Mouse (Mus musculus) ZHBTc4 (cell line): ENCODE measurements around the gene Rab8b.
"Not testable (repeated sequence)": the region's sequence is repeated elsewhere in the genome, so short reads cannot be mapped to it uniquely, and the experiment has no call there.

Experiments
- DNase-seq: peaks from one replicate; pipeline ENCODE4 v3.0.0-alpha.2; 2011; ENCODE audit warnings: low read depth, low spot score

Rab8b gene

DNA sequence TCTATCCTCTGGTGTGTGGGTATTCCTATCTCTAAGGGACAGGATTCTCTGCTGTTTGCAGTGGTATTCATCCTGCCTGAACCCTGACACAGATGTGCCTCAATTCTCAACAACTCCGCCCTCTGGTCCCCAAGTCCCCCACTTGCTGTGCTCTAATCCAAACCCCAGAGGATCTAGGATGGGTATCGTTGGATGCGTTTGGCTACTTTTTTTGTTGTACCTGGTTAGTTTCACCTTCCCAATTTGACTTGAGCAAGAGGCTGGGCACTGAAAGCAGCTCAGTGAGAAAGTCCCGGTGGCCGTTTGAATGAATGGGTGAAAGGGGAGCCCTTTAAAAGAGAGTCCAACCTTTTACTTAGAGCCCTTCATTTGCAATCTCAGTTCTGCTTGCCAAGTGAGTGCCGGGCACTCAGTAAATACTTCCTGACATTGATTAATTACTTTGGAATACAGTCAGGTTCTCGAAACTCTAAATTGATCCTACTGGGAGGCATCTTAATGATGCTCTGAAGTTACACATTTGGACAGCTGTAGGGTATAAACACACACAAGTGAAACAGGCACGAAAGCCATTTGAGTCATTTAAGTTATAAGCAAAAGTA lies 32.1 kb downstream of the Rab8b start:
- DNase-seq: no peak

- no peak for DNase-seq
Measured at GRCm38 (mm10) chr9:66886818-66887217, 32.7 kb downstream of the Rab8b start.

DNA sequence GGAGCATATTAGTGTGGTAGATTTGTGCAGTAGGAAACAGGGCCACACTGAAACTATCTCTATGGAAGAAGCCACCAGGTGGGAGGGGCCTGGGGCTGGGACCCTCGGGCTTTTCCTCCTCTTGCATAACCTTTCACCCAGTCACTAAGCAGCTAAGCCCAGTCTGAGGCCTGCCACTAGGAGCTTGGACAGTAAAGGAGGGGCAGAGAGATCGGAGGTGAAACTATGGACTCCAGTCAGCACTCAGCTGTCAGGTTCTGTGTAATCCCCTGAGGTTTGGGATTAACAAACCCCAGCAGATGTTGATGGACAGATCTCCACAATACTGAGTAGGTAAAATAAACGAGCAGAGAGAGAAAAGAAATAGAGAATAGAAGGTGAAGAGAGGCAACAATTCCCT lies 33.1 kb downstream of the Rab8b start:
- no peak for DNase-seq

DNA sequence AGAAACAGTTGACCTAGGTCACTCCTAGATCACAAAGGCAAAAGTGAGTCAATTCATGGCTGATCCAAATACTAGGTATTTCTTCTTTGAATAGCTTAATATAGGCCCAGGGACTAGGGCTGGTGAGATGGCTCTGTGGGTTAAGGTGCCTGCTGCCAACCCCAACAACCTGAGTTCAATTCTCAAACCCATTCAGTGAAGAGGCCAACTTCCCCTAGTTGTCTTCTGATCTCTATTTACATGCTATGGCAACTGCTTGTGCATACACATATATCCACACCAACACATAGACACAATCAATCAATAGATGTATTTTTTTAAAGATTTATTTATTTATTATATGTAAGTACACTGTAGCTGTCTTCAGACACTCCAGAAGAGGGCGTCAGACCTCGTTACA lies 34.9 kb downstream of the Rab8b start:
- DNase-seq: no peak

GRCm38 (mm10) chr9:66883500-66883899 lies 36.0 kb downstream of the Rab8b start:
- no peak for DNase-seq

GRCm38 (mm10) chr9:66882406-66882821 lies 37.1 kb downstream of the Rab8b start:
- DNase-seq: no peak

- no peak for DNase-seq
Measured at GRCm38 (mm10) chr9:66881858-66882257, 37.6 kb downstream of the Rab8b start.

DNA sequence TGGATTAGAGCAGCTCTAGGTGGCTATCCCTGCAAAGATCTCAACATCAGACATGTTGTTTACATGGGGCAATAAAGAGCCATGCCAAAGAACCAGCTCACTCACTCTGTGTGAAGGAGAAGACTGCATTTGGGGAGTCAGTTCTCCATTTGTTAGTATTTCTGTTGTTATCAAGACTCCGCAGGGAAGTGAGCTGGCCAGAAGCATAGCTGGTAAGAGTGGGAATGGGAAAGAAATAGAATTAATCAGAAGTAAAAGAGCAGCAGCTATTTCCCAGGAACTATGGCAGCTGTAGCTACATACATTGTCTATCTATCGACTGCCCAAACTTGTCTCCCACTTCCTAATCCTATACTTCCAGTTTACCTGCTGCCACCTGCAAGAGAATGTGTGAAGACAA lies 38.7 kb downstream of the Rab8b start:
- no peak for DNase-seq

DNA sequence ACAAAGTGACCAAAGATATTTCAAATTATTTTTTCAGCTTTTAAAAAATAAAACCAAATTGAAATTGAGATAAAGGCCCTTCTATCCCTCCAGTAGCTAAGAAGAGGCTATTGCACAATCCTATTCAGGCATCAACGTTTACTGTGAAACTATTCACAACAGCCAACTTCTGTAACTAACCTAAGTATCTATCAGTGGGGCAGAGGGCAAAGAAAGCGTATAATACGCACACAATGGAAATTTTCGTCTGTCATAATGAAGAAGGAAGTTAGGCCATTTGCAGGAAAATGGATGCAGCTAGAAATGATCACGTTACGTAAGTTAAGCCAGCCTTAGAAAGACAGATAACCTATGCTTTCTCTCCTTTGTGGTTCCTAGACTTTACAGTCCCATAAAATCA lies 40.0 kb downstream of the Rab8b start:
- DNase-seq: no peak

GRCm38 (mm10) chr9:66878899-66879298 lies 40.6 kb downstream of the Rab8b start:
- DNase-seq: no peak

DNA sequence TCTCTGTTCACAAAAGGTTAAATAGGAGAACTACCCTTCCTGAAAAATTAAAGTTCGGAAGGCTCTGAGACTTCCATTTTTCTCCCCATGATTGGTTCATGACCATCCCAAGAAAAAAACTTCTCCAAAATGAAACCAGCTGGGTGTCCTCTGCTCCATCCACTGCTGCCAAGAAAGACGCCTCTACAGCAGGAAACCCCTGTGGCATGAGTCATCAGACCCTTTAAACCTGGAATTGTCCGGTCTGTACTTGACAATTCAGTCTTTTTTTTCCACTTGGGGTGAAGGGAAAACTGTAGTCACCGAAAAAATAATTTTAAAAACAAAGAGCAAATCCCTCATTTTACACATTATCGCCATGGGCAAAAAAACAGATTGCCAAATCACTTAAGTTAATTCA lies 42.9 kb downstream of the Rab8b start:
- no peak for DNase-seq

DNA sequence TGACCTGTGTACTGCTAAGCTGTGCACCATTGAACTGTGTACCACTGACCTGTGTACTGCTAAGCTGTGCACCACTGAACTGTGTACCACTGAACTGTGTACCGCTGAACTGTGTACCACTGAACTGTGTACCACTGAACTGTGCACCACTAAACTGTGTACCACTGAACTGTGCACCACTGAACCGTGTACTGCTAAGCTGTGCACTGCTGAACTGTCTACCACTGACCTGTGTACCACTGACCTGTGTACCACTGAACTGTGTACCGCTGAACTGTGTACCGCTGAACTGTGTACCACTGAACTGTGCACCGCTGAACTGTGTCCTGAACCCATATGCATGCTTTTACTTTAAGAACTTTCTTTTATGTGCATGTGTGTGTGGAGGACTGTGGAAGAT lies 45.2 kb downstream of the Rab8b start:
- no peak for DNase-seq

- no peak for DNase-seq
Measured at GRCm38 (mm10) chr9:66873531-66873930, 46.0 kb downstream of the Rab8b start.

DNA sequence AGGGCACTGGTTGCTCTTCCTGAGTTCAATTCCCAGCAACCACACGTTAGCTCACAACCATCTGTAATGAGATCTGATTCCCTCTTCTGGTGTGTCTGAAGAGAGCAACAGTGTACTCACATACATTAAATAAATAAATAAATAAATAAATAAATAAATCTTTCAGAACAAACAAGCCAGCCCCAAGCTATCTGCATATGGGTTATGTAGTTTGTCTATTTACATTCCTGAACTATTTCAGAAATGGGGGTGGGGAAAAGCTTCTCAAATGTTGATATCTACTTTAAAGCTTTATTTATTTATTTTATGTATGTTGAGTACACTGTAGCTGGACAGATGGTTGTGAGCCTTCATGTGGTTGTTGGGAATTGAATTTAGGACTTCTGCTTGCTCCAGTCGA lies 46.5 kb downstream of the Rab8b start:
- not testable (repeated sequence) for DNase-seq

DNA sequence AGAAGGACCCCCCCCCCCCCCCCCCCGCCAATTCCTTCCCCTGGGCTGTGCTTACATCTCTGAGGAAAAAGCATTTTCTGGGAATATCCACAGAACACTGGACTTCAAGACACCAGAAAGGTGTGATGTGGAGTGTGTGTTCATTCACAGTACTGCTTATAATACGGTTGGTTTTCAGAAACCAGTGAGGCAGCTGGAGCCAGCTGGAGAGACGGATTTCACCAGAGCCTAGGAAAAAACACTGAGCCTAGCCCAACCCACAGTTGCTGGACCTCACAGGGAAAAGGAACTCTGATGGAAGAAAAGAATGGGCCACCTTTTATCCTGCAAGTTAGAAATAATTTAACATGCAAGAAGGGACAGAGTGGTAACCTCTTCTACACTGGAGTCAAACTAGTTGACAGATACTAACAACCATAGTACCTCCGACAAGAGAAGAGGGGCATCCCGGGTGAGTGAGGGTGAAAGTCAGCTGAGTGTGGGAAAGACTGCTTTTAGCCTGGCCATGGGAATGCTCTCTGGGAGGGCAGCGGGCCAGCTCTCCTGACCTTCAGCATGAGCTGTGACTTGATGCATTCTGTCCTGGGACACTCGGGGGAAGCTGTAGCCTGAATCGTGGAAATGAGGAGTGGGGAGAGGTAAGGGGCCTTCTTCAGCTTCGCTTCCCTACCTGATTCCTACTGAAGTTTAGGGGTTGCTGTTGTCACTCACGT lies 47.3 kb downstream of the Rab8b start:
- no peak for DNase-seq

- no peak for DNase-seq
Measured at GRCm38 (mm10) chr9:66864708-66865107, 54.8 kb downstream of the Rab8b start.

GRCm38 (mm10) chr9:66863456-66863855 lies 56.0 kb downstream of the Rab8b start:
- DNase-seq: no peak

- DNase-seq: no peak
Measured at GRCm38 (mm10) chr9:66862202-66862601, 57.3 kb downstream of the Rab8b start.

DNA sequence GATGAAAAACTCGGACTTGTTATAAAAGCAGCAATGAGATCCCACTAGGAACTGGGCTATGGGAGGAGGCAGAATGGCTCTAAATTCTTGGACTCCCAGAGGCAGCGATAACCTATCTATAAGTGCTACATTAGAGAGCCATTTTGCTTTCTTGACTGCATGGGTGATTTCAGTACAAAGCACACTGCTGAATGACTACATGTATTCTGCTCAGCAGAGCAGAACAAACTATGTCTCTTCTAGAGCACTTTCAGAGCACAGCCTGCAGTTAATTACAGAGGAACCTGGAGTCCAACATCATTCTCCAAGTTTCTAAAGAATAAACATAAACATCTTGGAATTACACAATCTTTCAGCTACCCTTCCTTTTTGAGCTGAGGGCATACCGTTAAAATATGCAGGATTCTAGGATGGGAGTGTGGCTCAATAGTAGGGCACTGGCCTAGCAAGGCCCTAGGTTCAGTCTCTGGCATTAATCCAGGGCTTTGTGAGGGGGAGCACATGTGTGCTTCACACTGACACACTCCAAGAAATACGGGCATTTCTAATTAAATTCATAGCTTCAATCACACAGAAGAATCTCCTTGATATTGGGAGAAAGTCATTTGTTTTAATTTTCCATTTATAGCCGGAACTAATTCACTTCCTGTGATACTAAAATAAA lies 58.3 kb downstream of the Rab8b start:
- DNase-seq: no peak

DNA sequence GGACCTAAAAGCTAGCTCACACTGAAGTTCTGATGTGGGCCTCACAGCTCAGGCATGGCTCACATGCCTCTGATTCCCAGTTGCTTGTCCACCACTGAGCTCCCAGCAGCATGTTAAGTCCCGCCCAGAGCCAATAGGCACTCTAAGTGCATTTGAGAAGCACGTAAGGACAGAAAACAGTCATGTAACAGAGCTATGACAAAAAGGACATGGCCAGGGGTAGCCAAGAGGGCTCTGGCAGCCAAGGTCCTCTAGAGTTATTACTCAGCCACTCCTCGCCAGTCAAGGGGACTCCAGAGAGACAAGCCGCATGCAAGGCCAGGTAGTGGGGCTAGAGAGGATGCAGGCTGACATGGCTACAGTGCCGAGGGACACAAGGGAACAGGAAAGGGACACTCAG lies 60.0 kb downstream of the Rab8b start:
- DNase-seq: no peak

GRCm38 (mm10) chr9:66855865-66856264 lies 63.6 kb downstream of the Rab8b start:
- DNase-seq: no peak

DNA sequence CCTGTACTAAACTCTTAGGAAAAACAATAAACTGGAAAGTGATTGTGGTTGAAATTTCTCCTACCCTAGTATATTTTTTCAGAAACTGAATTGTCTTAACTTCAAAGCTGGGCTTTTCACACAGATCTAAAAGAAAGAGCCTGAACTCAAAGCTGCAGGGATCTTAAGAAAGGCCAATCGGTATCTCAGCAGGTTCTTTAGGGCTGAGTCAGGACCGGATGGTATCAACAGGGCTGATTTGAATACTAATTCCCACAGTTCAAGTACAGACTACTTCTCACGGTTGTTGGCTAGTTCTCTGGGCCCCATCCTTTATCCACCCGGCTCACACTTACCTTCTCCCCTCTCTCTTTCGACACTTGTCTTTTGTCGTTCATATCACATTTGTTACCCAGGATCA lies 66.9 kb downstream of the Rab8b start:
- DNase-seq: peak; percentile 13

DNA sequence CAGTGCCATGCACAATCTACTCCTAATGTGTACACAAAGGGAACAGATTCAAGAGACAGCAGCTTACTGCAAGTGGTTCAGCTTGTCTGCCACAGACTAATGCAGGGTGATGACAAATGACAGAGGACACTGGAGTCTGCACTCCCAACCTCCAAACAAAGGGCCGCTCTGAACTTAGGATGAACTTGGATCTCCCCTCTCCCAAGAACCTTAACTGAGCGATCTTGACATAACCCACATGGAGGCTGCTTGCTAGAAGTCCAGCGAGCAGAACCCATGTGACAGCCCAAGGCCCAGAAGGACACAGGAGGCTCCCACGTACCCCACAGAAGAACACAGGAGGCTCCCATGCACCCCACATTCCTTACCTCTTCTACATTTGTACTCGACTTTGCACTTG lies 68.5 kb downstream of the Rab8b start:
- no peak for DNase-seq
